Mouse (Mus musculus) heart, embryonic 10.5 days (tissue): ENCODE results near the gene Tspyl1. TPM values are rescaled to one million over a fixed set of nuclear protein-coding genes. Genes with fewer than 3 reads are reported as not detected.

Source experiments
- DNase-seq: peaks from one replicate; pipeline ENCODE4 v3.0.0-alpha.2; 2017; ENCODE audit warnings: low spot score
- H3K27ac ChIP-seq: fragments of 300-500 bp; sonication (generic); 2 replicates; pipeline ENCODE4 v1.5.1; 2016; ENCODE audit warnings: mild to moderate bottlenecking
- H3K27me3 ChIP-seq: fragments of 300-500 bp; sonication (generic); 2 replicates; pipeline ENCODE4 v1.6.1; 2016; ENCODE audit warnings: mild to moderate bottlenecking; ENCODE audit not compliant: poor library complexity, insufficient read depth, severe bottlenecking
- H3K36me3 ChIP-seq: fragments of 300-500 bp; sonication (generic); 2 replicates; pipeline ENCODE4 v1.6.1; 2016; ENCODE audit warnings: mild to moderate bottlenecking, moderate library complexity
- H3K4me1 ChIP-seq: fragments of 300-500 bp; sonication (generic); 2 replicates; pipeline ENCODE4 v1.6.1; 2016; ENCODE audit warnings: mild to moderate bottlenecking
- H3K4me3 ChIP-seq: fragments of 300-500 bp; sonication (generic); 2 replicates; pipeline ENCODE4 v1.5.1; 2016; ENCODE audit warnings: mild to moderate bottlenecking, moderate library complexity
- H3K9me3 ChIP-seq: fragments of 300-500 bp; sonication (generic); 2 replicates; pipeline ENCODE4 v1.6.1; 2016; ENCODE audit warnings: mild to moderate bottlenecking, moderate library complexity
- WGBS: fragments of 180-500 bp; shearing (Covaris S2); methylation state at CpG from one replicate; pipeline ENCODE4 v1.1.7; 2016; 5-methylcytosine and 5-hydroxymethylcytosine counted together
- polyA plus RNA-seq: library from polyadenylated mRNA; unstranded; fragments of >200 nt; fragmentation: Nextera tagmentation; extraction: Ambion mirVana; gene quantifications from 2 replicates; pipeline ENCODE4 v1.2.1, GENCODE M21; 2016

Tspyl1 gene
- polyA plus RNA-seq, 1 experiment from 2014 or later = 57.5 TPM

DNA sequence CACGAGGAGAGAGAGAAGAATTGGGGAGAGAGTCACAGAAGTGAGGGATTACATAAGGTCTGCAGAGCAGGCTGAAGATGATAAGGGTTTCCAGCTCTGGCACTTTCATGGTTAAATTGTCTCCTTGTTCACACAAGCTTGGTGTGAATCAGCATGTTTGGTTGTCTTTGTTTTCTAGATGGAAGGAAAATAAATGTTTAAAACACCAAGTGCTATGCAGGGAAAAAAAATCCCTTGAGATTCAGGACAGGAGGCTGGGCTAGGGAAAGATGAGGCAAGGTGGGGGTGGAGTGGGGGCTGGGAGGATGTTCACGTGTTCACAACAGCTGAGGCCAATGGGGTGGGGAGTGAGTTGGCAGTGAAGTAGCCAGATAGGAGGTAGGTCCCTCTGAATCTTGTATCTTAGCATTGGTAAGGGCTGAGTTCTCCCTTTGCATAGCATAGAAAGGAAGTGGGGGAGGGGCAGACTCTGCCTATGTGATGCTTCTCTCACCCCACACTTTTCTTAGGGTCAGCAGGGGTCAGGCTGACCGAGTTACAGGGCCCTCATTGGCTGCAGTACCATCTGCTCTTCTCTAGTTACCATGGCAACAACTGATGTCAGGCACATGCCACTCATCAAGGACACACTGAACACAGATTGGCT lies 34.7 kb downstream of the Tspyl1 start:
- 6% methylated on average over 3 of the region's 3 CpGs for WGBS
- peaks cover 10% of the 10 kb centered on the region for H3K4me1 ChIP-seq
- no peak overlapping the region for H3K4me3 ChIP-seq
- peak overlapping the region; percentile 64; the same call in 1 of the 2 replicates for H3K27ac ChIP-seq
- H3K9me3 ChIP-seq = no peaks in the 10 kb centered on the region
- no peaks in the 10 kb centered on the region for H3K27me3 ChIP-seq
- no peak for DNase-seq
- no peaks in the 10 kb centered on the region for H3K36me3 ChIP-seq

GRCm38 (mm10) chr10:34317217-34317606 lies 35.2 kb downstream of the Tspyl1 start:
- Histone ChIP-seq H3K4me3 (no peak overlapping the region), H3K9me3 (no peaks in the 10 kb centered on the region), H3K27me3 (no peaks in the 10 kb centered on the region), H3K4me1 (peaks cover 10% of the 10 kb centered on the region), H3K36me3 (no peaks in the 10 kb centered on the region), H3K27ac (0 out of 2 replicates have a peak overlapping the region, but pooled peaks have one; percentile 64)
- 43% methylated on average over 2 of the region's 2 CpGs for WGBS
- no peak for DNase-seq

DNA sequence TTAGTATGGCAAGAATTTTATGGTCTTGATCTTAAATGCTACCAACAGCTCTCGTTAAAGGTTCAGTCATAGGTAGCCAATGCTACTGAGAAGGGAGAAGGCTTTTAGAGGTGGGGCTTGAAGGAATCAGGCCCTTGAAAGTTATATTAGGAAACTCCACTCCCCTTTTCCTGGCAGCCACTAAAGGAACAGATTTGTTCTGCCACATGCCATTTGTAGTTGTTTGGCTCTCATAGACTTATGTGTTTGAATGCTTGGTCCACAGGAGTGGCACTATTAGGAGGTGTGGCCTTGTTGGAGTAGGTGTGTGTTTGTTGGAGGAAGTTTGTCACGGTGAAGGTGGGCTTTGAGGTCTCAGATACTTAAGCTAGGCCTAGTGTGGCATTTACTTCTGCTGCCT lies 38.8 kb downstream of the Tspyl1 start:
- no peak overlapping the region for H3K27ac ChIP-seq
- DNase-seq = no peak

DNA sequence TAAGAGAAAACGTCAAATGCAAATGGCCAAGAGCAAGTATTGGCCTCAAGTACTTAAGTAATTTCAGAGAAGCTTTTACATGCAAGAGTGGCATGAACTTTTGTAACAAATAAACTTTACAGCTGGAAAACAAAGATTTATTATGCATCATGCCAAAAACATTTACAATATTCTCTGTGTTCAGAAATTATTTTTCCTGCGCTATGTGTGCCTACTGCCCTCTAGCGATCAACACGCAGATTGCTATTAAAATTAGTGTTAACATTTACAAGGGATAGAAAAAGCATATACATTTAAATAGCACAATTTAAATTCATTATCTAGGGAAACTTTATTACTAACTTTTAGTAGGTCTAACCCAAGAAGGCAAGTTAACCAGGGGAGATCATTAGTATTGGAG lies 44.7 kb downstream of the Tspyl1 start:
- WGBS = 23% methylated on average over 4 of the region's 4 CpGs
- no peak overlapping the region for H3K4me3 ChIP-seq
- H3K27ac ChIP-seq = no peak overlapping the region
- no peaks in the 10 kb centered on the region for H3K9me3 ChIP-seq
- H3K27me3 ChIP-seq = no peaks in the 10 kb centered on the region
- no peaks in the 10 kb centered on the region for H3K36me3 ChIP-seq
- DNase-seq = no peak
- no peaks in the 10 kb centered on the region for H3K4me1 ChIP-seq

More for the DNA sequence above, 38.8 kb downstream of the Tspyl1 start:
- H3K36me3 ChIP-seq = no peaks in the 10 kb centered on the region
- 62% methylated on average over 2 of the region's 2 CpGs for WGBS
- no peak overlapping the region for H3K4me3 ChIP-seq
- H3K27me3 ChIP-seq = no peaks in the 10 kb centered on the region
- H3K9me3 ChIP-seq = no peaks in the 10 kb centered on the region
- peaks cover 10% of the 10 kb centered on the region for H3K4me1 ChIP-seq

- no peak overlapping the region for H3K27ac ChIP-seq
- H3K9me3 ChIP-seq = no peaks in the 10 kb centered on the region
- no peaks in the 10 kb centered on the region for H3K27me3 ChIP-seq
- DNase-seq = no peak
- 51% methylated on average over 5 of the region's 5 CpGs for WGBS
- no peak overlapping the region for H3K4me3 ChIP-seq
- H3K36me3 ChIP-seq = no peaks in the 10 kb centered on the region
- no peaks in the 10 kb centered on the region for H3K4me1 ChIP-seq
Observed at GRCm38 (mm10) chr10:34327144-34327543, 45.2 kb downstream of the Tspyl1 start.

DNA sequence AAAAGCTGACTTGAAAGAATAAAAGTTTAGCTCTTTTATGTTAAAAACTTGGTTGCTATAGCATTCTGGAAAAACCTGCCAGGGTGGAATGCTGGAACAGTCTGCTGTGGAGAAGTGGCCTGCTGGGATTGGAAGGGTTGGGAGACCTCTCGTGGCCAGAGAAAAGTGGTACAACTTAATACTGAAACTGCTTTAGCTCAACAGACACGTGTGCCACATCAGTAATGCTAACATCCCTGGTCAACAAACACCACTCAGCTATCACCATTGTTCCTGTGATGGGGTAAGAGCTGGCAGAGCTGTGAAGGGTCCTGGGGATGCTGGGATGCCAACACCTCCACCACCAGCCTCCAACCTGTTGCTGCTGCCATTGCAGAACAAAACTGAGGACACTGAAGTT lies 46.3 kb downstream of the Tspyl1 start:
- Histone ChIP-seq H3K9me3 (no peaks in the 10 kb centered on the region), H3K4me1 (no peaks in the 10 kb centered on the region), H3K27me3 (no peaks in the 10 kb centered on the region), H3K4me3 (no peak overlapping the region), H3K36me3 (no peaks in the 10 kb centered on the region), H3K27ac (no peak overlapping the region)
- DNase-seq = peak; percentile 77
- 1% methylated on average over 2 of the region's 2 CpGs for WGBS

Other genes starting within 250 kb of the Tspyl1 start
- gene Trappc3l, start 244.6 kb upstream of the Tspyl1 start, polyA plus RNA-seq = not detected in 2 replicates
- 0.04 TPM in 1 of 2 replicates, not detected in the other for gene Calhm4, start 237.9 kb upstream of the Tspyl1 start, polyA plus RNA-seq
- gene Calhm5, start 185.7 kb upstream of the Tspyl1 start, polyA plus RNA-seq = 0.70 and 0.95 TPM in 2 replicates
- gene Calhm6, start 154.2 kb upstream of the Tspyl1 start, polyA plus RNA-seq = 0.48 and 0.88 TPM in 2 replicates
- gene Dse, start 74.5 kb upstream of the Tspyl1 start, polyA plus RNA-seq = 20.9 and 22.8 TPM in 2 replicates
- 20.7 and 21.7 TPM in 2 replicates for gene Tspyl4, start 15.3 kb downstream of the Tspyl1 start, polyA plus RNA-seq
- gene Col10a1, start 107.8 kb downstream of the Tspyl1 start, polyA plus RNA-seq = 0.15 and 0.20 TPM in 2 replicates
- 7.3 and 8.2 TPM in 2 replicates for gene Nt5dc1, start 136.4 kb downstream of the Tspyl1 start, polyA plus RNA-seq
- 5.5 and 6.4 TPM in 2 replicates for gene Frk, start 201.2 kb downstream of the Tspyl1 start, polyA plus RNA-seq